Mouse (Mus musculus): ENCODE data around the gene Harbi1. TPM values are rescaled to one million over a fixed set of nuclear protein-coding genes. Genes with fewer than 3 reads are reported as not detected.

The Harbi1 gene
- 4.4 and 4.7 TPM in 2 replicates for polyA plus RNA-seq (2012; rRNA removed)

GRCm38 (mm10) chr2:91710272-91711234 lies at the start of gene Harbi1, which contains the start of gene Atg13:
TSS of gene Harbi1 (plus strand) at chr2:91710852.
TSS of gene Atg13 (minus strand) at chr2:91710576.
- WGBS = under 1% methylated on average over 66 of the region's 66 CpGs
- DNase-seq = peak; percentile 94
- H3K27ac ChIP-seq (ENCODE audit: insufficient read depth, low read length) = peak within 1 kb of the TSS; percentile 69
- no peaks in the 10 kb centered on the region; the same call in 1 of the 2 replicates for H3K4me1 ChIP-seq (ENCODE audit: control insufficient read depth, insufficient read depth, low read length)
- TF ChIP-seq CTCF (IDR thresholded peaks at IDR 0.05; ENCODE audit: borderline replicate concordance, insufficient read depth, low read depth, low read length) (no peak), POLR2A (IDR thresholded peaks at IDR 0.05; ENCODE audit: borderline replicate concordance, insufficient read depth, low read length) (peak; percentile 77; the same call in 1 of the 2 replicates)
- peak within 1 kb of the TSS; percentile 99 for H3K4me3 ChIP-seq (replicated peaks; ENCODE audit: insufficient read depth, low read depth, low read length)
- H3K27me3 ChIP-seq (ENCODE audit: control insufficient read depth, insufficient read depth, low read length) = no peaks in the 10 kb centered on the region

GRCm38 (mm10) chr2:91660981-91661380 lies 49.7 kb upstream of the Harbi1 start:
- TF ChIP-seq POLR2A (IDR thresholded peaks at IDR 0.05; ENCODE audit: borderline replicate concordance, insufficient read depth, low read length) = no peak
- no peak for TF ChIP-seq CTCF (IDR thresholded peaks at IDR 0.05; ENCODE audit: borderline replicate concordance, insufficient read depth, low read depth, low read length)
- no peaks in the 10 kb centered on the region for H3K4me1 ChIP-seq (ENCODE audit: control insufficient read depth, insufficient read depth, low read length)
- no peak overlapping the region for H3K27ac ChIP-seq (ENCODE audit: insufficient read depth, low read length)
- H3K4me3 ChIP-seq (replicated peaks; ENCODE audit: insufficient read depth, low read depth, low read length) = no peak overlapping the region
- no peak for DNase-seq
- 90% methylated on average over 6 of the region's 6 CpGs for WGBS
- H3K27me3 ChIP-seq (ENCODE audit: control insufficient read depth, insufficient read depth, low read length) = no peaks in the 10 kb centered on the region

GRCm38 (mm10) chr2:91664780-91665179 lies 45.9 kb upstream of the Harbi1 start:
- no peak for DNase-seq
- Histone ChIP-seq H3K4me3 (replicated peaks; ENCODE audit: insufficient read depth, low read depth, low read length) (no peak overlapping the region), H3K27me3 (ENCODE audit: control insufficient read depth, insufficient read depth, low read length) (no peaks in the 10 kb centered on the region), H3K27ac (ENCODE audit: insufficient read depth, low read length) (no peak overlapping the region), H3K4me1 (ENCODE audit: control insufficient read depth, insufficient read depth, low read length) (no peaks in the 10 kb centered on the region)
- TF ChIP-seq POLR2A (IDR thresholded peaks at IDR 0.05; ENCODE audit: borderline replicate concordance, insufficient read depth, low read length) = no peak
- TF ChIP-seq CTCF (IDR thresholded peaks at IDR 0.05; ENCODE audit: borderline replicate concordance, insufficient read depth, low read depth, low read length) = no peak

GRCm38 (mm10) chr2:91666386-91666910 lies 44.2 kb upstream of the Harbi1 start:
- Histone ChIP-seq H3K4me3 (replicated peaks; ENCODE audit: insufficient read depth, low read depth, low read length) (no peak overlapping the region), H3K27ac (ENCODE audit: insufficient read depth, low read length) (no peak overlapping the region), H3K4me1 (ENCODE audit: control insufficient read depth, insufficient read depth, low read length) (no peaks in the 10 kb centered on the region), H3K27me3 (ENCODE audit: control insufficient read depth, insufficient read depth, low read length) (no peaks in the 10 kb centered on the region)
- no peak for DNase-seq
- no peak for TF ChIP-seq POLR2A (IDR thresholded peaks at IDR 0.05; ENCODE audit: borderline replicate concordance, insufficient read depth, low read length)
- TF ChIP-seq CTCF (IDR thresholded peaks at IDR 0.05; ENCODE audit: borderline replicate concordance, insufficient read depth, low read depth, low read length) = no peak
- WGBS = 88% methylated on average over 6 of the region's 6 CpGs

GRCm38 (mm10) chr2:91667747-91668146 lies 42.9 kb upstream of the Harbi1 start:
- Histone ChIP-seq H3K27me3 (ENCODE audit: control insufficient read depth, insufficient read depth, low read length) (no peaks in the 10 kb centered on the region), H3K4me1 (ENCODE audit: control insufficient read depth, insufficient read depth, low read length) (no peaks in the 10 kb centered on the region), H3K27ac (ENCODE audit: insufficient read depth, low read length) (no peak overlapping the region), H3K4me3 (replicated peaks; ENCODE audit: insufficient read depth, low read depth, low read length) (no peak overlapping the region)
- no peak for DNase-seq
- TF ChIP-seq CTCF (IDR thresholded peaks at IDR 0.05; ENCODE audit: borderline replicate concordance, insufficient read depth, low read depth, low read length) (no peak), POLR2A (IDR thresholded peaks at IDR 0.05; ENCODE audit: borderline replicate concordance, insufficient read depth, low read length) (no peak)
- WGBS = 71% methylated on average over 2 of the region's 2 CpGs

GRCm38 (mm10) chr2:91669326-91669725 lies 41.3 kb upstream of the Harbi1 start:
- WGBS = 89% methylated on average over 8 of the region's 8 CpGs
- Histone ChIP-seq H3K27me3 (ENCODE audit: control insufficient read depth, insufficient read depth, low read length) (no peaks in the 10 kb centered on the region), H3K27ac (ENCODE audit: insufficient read depth, low read length) (no peak overlapping the region), H3K4me1 (ENCODE audit: control insufficient read depth, insufficient read depth, low read length) (no peaks in the 10 kb centered on the region), H3K4me3 (replicated peaks; ENCODE audit: insufficient read depth, low read depth, low read length) (no peak overlapping the region)
- no peak for TF ChIP-seq POLR2A (IDR thresholded peaks at IDR 0.05; ENCODE audit: borderline replicate concordance, insufficient read depth, low read length)
- no peak for TF ChIP-seq CTCF (IDR thresholded peaks at IDR 0.05; ENCODE audit: borderline replicate concordance, insufficient read depth, low read depth, low read length)
- DNase-seq = no peak

GRCm38 (mm10) chr2:91670038-91670437 lies 40.6 kb upstream of the Harbi1 start:
- no peak overlapping the region for H3K4me3 ChIP-seq (replicated peaks; ENCODE audit: insufficient read depth, low read depth, low read length)
- whole genome bisulfite sequencing = 89% methylated on average over 6 of the region's 6 CpGs
- no peak for TF ChIP-seq POLR2A (IDR thresholded peaks at IDR 0.05; ENCODE audit: borderline replicate concordance, insufficient read depth, low read length)
- TF ChIP-seq CTCF (IDR thresholded peaks at IDR 0.05; ENCODE audit: borderline replicate concordance, insufficient read depth, low read depth, low read length) = no peak
- H3K27me3 ChIP-seq (ENCODE audit: control insufficient read depth, insufficient read depth, low read length) = no peaks in the 10 kb centered on the region
- no peak overlapping the region for H3K27ac ChIP-seq (ENCODE audit: insufficient read depth, low read length)
- peaks cover 2% of the 10 kb centered on the region; the same call in 1 of the 2 replicates for H3K4me1 ChIP-seq (ENCODE audit: control insufficient read depth, insufficient read depth, low read length)
- DNase-seq = no peak

Data from cerebellum, adult 2 months (tissue).